Mouse (Mus musculus) urinary bladder, adult 2 months (tissue): ENCODE measurements around the gene Polr2e. TPM values are rescaled to one million over a fixed set of nuclear protein-coding genes. Genes with fewer than 3 reads are reported as not detected.

Experiments used
- DNase-seq: peaks from one replicate; pipeline ENCODE4 v3.0.0; 2022; ENCODE audit warnings: low spot score
- polyA plus RNA-seq: library from polyadenylated mRNA; depleted of rRNA; stranded (reverse); fragments of >200 nt; gene quantifications from 2 replicates; pipeline ENCODE4 v1.2.3, GENCODE M21; 2012; rRNA removed

Polr2e gene
- polyA plus RNA-seq, result 141 and 178 TPM in 2 replicates

DNA sequence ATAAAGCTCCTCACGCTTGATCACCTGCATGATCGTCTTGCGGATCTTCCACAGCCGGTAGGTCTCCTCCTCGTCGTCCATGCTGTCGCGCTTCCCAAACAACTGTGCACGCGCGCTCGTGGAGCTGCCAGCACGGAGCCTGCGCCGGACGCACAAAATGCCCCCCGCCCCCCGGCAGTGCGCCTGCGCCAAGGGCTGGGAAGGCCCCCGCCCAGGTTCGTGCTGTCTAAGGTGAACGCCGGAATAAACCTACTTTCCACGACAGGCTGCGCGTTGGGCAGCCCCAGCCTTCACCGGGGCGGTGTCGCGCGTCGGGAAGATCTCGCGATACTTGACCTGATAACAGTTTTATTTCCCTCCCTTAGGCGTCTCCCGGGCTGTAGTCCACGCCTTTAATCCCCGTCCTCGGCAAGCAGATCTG, at the start of gene Polr2e:
Polr2e (minus strand) TSS at position 237 of the 421 bp plus-strand sequence.
- peak; percentile 89 for DNase-seq

DNA sequence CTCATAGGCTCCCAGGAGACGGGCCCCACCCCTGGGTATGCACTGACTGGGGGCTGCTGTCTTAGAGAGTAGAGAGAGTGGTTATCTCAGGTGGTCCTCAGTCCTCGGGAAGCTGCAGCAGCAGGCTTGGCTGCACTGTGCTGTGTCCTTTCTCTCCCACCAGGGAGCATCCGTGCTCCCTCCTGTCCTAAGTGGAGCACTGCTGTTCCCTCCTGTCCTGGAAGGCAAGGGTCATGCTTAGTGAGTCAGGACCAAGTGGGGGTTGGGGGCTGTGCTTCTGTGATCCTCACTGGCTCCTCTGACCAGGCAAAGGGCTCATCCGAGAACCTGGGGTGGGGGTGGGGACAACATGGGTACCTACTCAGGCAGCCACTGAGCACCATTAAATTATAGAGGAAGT, 49.6 kb upstream of the Polr2e start:
- no peak for DNase-seq

DNA sequence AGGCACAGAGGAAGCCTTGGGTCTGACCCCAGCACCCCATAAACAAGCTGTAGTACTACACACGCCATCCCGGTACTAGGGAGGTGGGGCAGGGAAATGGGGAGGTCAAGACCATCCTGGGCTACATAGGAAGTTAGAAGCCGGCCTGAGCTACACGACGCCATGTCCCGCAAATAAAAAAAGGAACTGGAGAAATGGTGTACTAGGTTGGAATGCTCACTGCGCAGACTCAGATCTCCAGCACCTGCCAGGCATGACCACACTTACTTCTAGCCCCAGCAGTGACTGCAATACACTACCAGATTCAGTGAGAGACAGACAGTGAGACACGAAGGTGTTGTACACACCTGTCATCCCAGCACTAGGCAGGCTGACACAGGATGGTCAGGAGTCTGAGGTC, 47.9 kb upstream of the Polr2e start:
- DNase-seq, result no peak

DNA sequence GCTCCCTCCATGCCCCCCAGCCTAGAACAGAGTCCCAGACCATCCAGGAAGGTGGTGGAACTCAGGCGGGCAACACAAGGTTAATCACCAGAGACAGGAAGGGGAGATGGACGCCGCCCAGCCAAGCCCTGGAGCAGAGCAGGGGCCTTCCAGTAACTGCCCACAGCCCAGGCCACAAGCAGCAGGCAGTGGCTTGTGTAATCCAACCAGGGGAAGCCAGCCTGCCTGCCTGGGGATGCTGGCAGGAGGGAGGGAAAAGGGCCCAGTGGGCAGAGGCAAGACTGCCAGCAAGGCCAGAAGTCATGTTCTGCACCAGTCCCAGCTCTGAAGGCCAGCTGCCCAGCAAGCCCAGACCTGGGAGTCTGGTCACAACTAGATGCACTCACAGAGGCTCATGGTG, 47.3 kb upstream of the Polr2e start:
- no peak for DNase-seq

DNA sequence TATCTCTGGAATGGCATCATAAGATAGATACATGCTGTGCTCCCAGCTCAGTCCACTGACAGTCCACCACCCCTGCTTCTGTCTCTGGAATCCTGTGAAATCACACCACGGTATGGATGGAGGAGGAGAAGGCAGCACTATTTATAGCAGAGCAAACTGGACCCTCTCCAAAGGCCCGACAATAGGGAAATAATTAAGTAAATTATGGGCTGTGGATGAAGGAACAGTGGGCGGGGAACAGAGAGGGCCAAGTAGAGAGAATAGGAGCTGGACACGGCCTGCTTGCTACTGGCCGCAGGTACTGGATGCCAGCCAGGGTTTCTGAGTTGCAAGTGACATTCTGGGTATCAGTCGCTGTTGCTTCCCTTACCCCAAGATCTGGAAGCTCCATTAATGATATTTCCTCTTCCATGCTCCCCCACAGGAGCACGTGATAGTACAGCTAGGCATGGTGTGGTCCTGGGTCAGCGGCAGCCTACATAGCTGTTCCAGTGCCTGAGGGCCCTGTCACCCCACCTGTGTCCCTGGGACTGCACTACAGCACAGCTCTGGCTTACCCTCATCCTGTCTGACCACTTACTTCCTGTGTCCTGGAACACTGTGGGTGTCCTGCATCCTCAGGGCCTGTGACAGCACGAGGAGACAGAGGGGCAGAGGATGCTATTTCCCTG, 45.4 kb upstream of the Polr2e start:
- DNase-seq, result no peak

DNA sequence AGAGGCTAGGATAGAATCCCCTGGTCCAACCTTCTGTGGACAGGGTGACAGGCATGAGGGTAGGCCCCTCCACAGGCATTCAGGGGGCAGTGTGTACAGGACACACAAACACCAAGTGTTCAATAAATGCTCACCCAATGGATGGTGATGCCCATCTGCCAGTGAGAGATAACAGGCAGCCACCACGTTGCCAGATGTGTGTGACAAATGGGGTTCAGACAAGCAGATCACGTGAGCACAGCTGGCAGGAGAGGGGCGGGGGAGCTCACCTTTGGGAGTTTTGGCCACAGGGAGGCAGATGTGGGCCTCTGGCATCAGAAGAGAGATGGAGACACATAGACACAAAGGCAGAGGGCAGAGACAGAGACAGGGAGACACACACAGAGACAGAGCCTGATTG, 41.5 kb upstream of the Polr2e start:
- no peak for DNase-seq

DNA sequence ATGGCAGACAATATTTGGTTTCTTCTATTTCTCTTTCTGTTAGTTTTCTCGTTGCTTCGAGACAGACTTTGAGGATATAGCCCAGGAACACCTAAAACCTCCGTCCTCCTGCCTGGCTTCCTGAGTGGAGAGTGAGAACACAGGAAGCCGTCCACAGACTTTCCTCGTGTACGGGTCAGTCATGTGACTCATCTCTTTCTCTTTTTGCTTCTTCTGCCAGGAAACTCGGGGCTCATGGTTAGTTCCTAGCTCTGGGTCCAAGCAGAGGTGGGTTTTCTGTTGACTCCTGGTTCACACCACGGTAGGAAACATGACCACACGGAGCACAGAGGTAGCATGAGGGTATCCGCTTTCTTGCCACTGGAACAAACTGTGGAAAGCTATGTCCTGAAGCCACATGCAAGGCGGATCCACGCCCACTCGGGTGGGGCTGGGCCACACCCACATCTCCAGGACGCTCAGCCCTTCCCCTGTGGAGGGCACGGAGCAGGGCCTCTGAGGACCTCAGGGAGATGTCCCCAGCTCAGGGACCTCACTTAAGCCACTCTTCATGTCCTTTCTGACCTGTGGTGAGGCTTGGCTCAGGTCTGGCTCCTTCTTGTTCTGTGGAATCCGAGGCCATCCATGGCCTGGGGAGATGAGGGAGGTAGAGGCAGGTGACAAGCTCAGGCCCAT, 40.9 kb upstream of the Polr2e start:
- no peak for DNase-seq

DNA sequence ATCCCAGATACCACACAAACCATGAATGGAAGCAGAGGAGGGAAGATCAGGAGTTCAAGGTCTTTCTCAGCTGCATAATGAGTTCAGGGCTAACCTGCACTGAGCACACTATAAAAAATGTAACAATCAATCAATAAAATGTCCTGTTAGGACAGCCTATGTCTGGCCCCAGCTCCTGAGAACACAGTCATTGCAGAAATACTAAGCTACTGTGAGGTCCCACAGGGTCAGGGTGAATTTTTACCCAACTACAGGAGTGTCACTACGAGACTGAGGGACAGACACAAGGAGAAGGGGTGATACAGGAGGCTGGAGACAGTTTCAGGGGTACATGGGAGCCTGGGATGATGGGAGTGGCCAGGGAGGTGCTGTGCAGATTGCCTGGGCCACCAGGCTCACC, 38.8 kb upstream of the Polr2e start:
- no peak for DNase-seq

DNA sequence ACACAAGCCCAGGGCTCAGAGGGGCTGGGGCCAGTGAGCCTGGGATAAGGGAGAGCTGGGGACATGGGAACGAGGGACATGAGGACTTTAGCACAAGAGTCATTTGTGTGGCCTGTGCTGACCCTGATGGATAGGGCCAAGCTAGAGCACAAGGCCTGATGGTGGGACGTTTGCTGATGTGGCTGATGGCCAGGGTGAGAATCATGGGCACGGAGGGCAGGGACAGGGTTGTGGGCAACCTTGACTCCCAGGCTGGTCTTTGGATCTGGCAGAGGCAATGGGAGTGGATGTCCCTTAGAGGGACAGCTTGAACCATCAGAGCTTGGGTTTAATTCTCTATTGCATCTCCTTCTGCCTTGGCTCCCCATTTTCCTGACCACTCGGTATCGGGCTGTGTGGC, 37.7 kb upstream of the Polr2e start:
- DNase-seq, result no peak

DNA sequence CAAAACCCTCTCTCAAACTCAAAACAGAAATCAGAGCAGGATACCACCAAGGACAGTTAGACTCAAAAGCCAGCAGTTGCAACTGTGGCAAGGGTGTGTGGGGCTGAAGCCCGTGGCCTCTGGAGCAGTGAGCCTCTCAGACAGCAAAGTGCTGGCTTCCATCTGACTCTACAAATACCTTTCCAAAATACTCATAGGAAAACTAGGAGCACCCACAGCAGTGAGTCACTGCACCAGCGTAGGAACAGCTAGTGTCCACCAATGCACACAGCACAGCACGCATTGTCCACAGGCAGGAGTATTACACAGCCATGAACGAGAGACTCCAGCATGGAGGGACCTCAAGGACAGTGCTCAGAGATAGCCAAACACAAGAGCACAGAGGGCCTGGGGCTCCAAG, 36.8 kb upstream of the Polr2e start:
- DNase-seq, result no peak

DNA sequence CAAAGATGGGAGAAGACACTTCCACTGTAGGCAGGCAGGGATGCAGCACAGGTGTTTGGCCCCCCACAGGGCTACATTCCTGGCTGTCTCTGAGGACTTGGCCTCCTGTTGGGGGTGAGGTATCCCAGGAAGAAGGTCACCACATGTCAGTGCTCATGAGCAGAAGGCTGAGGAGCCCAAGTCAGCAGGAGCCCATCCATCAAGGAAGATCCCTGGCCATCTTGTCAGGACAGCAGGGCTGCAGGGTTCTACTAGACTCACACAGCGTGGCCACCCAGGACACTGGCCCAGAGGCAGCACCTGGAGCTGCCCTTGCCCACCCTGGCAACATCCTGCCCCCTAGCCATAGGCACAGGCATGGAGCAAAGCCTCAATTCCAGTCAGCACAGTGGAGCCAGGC, 36.3 kb upstream of the Polr2e start:
- no peak for DNase-seq

DNA sequence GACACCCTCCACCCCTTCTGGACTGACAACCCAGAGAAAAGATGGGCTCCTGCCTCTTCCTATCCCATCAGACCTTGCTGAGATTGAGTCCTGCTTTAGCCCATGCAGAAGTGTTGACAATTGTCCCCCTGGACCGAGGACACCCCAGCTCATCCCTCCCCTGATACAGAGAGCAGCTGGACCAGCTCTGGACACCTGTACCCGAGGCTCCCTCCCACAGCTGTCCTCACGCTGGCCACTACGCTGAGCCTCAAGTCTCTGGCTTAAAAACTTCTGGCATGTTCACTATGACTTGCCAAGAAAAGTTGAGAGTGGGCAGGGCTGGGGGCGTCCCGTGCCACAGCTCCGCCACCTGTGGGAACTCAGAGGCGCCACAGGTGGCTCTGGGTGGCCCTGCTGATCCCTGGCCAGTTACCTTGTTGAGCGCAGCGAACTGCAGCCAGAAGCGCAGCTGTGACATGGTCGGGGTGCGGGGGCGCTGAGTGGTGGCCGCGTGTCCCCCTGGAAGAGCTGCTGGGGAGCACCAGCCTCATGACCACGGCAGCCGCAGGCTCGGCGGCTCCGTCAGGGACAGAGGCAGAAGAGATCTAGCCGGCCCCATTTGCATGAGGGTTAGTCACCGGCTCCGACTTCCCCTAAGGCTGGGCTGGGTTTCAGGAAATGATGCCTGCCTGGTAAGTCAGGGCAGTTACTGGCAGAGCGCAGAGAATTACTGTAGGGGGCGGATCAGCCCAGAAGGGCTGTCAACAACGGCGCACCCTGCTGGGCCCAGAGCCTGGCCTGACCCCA, 35.4 kb upstream of the Polr2e start:
- peak; percentile 63 for DNase-seq

DNA sequence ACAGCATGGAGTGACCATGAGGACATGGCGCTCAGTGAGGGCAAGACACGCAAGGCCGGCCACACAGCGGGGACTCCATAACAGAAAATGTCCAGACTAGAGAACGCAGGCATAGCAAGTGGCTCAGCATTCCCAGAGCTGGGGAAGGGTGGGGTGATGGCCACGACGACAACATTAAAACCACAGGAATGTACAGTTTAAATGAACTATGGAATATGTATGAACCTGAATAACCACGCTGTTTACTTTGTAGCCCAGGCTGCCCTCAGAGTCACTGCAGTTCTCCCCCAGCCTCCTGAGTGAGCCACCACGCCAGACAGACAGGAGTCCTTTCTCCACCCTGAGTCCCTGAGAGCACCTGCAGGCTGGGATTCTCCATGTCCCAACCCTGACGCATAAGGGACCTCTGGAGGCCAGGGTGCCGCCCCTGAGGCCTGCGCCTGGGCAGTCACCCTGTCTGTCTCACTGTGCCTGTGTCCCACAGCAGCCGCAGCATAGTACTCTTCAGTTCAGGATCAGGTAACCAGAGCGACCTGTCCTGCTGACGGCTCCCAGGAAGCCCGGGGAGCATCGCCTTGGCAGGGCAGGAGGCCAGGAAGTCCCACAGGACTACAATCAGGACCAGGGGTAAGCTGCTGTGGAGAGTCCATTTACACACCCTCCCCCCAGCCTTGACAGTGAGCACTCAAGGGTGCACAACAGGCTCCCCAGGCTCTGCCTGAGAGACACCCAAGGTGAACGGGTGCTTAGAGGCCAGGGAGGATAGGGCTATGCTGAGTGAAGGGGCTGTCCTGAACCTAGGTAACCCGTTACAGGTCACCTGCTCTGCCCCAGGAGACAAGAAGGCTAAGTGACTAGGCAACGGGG, 33.3 kb upstream of the Polr2e start:
- DNase-seq, result no peak

DNA sequence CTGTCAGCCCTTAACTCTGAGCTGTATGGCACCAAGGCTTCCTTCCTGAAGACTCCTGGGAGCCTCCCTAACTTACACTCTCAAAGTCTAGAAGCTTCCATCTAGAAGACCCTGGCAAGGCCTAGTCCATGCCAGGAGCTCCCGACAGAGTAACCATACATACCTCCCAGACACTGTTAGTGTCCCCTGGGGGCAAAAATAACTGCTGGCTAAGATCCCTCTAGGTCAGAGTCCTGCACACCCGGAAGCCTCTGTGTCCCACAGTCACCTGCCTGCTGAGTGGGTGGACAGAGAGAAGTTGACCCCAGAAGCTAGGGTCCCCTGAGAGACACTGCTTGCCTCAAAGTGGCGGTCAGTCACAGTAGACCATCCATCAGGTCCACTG, 31.9 kb upstream of the Polr2e start:
- no peak for DNase-seq

DNA sequence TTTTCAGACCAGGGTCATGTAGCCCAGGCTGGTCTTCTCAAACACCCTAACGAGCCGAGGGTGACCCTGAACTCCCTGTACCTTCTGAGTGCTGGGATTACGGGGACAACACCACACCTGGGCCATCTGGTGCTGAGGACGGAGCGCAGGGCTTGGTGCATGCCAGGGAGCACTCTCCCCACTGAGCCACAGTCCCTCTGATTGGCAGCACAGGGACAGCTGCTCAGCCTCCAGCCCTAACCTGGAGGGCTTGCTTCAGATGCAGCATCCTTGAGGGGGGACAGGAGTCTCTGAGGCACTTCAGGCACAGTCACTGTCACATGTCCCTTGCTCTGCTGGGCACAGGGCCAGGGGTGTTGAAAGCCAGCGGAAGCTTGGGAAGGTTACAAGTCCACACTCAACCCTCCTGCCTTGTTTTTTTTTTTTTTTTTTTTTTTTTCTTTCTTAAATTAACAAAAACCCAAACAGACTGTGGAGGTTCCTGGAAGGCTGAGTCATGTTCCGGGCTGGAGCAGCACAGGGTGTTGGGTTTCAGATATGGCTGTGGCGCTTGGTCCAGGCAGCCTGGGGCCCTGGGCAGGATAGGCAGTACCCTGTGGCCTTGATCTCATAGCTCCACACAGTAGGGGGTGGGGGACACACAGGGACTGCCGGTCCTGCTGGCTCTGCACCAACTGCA, 31.4 kb upstream of the Polr2e start:
- DNase-seq, result peak; percentile 65

DNA sequence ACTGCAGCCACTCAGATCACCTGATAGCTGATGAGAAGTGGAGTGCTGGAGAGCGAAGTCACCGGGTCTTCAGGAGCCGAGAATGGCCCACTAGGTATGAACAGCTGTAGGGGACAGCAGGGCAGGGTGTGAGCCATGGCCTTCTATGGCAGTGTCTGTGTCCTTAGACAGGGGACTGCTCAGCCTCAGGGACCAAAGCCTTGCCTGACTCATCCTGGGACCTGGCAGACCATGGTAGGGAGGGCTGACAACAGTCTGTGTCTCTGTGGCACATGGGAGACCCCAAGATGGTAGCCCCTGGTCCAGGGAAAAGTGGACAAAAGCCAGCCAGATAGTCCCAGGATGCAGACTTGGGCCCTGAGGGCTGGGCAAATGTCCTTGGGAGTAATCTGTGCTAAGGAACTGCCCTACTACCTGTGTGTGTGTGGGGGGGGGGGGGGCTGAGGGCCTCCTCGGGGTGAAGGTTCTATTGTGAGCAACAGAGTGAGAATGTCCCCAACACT, 30.4 kb upstream of the Polr2e start:
- DNase-seq, result no peak

DNA sequence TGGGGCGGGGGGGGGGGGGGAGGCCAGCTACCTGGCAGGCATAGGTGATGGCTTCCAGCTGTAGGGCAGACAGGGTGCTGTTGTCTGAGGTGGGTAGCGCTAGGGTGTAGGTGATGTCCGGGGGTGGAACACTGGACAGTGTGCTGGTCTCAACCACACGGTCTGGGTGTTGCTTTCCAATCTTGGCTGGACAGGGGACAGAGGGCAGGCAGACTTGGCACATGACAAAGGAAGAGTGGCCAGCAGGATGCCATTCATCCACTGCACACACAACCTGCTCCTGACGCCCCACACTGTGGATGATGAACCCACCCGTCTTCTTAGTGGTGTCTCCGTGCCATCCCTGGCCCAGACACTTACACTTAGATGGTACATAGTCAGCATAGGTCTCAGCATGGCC, 29.7 kb upstream of the Polr2e start:
- DNase-seq, result no peak

DNA sequence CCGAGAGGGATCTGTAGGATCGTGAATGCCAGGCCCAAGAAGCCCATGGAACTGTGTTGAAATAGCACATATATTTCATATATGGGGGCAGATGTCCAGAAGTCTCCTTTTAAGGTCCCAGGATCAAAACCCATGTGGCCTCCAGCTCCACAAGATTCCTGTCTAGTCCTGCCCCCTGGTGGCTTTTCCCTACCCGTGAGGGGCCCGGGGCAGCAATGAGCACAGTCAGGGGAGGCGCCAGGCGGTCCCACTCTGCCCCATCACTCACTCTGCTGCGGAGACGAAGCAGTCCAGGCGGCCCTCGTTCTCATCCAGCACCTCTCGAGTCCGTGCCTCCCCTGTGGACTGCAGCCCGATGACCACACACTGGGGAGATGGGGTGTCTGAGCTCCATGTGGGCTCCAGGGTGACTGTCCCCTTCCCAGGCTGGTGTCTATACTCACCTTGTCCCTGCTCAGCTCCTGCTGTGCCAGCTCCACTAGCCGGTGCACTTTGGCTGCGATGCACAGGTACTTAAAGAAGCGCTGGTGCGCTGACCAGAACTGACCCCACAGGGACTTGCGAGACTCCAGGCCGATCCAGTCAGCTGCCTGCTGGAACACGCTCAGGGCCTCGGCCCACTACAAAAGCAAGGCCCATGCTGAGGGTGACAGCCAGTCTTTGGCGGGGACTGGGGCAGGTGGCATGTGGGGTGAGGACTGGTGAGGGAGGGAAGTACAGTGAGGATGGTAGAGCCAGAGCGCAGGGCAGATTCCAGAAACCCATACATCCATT, 24.5 kb upstream of the Polr2e start:
- no peak for DNase-seq

DNA sequence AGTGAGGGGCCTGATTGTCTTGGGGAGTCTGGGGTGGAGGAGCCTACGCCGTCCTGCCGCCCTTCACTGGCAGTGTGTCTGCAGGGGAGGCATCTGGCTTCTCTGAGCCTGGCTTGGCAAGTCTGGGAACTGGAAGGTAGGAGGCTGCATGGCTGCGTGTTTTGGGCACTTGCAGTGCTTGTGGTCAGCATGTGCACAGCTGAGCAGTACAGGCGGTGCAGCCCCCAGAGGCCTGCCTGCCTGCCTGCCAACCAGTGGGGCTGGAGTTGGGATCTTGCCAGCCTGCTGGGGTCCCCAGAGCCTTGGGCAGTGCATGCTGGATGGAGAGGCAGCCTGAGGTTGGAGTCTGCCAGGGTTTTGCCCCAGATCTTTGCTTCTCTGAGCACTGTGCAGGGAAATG, 23.5 kb upstream of the Polr2e start:
- DNase-seq, result no peak

DNA sequence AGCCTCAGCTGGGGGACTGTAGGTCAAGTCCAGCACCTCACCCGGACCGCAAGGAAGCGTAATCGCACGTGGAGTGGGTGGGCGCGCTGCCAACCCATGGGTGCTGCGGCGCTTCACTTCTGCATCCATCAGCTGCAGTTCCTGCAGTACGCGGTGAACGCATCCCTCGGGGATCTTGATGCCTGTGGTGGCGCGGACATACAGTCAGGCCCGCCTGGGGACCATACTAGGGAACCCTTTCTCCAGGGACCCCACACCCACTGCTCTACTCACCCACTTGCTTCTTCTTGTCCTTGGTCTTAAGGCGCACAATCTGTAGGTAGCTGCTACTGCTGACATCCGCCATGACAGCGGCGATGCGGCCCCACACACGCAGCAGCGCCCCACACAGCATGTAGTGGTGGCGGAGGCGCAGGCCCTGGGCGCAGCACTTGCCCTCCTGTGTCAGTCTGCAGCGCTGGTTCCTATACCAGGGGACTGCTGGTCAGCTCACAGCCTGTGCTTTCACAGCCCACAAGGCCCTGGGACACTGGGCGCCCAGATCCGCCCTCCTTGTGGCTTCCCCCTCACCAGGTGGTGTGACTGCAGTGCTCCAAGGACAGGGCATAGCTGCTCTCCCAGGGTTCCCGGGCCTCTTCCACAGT, 18.2 kb upstream of the Polr2e start:
- no peak for DNase-seq
